Mouse (Mus musculus) embryonic facial prominence, embryonic 15.5 days (tissue): ENCODE measurements around the gene Hdac4. TPM values are rescaled to one million over a fixed set of nuclear protein-coding genes. Genes with fewer than 3 reads are reported as not detected.

ENCODE experiments used
- ATAC-seq: fragments of 200-750 bp; cut with Nextera tagmentation; 2 replicates; pipeline ENCODE4 v1.8.0; 2017; ENCODE audit warnings: low read depth, moderate TSS enrichment; ENCODE audit not compliant: insufficient number of reproducible peaks, low FRiP score, low TSS enrichment
- H3K27ac ChIP-seq: fragments of 300-500 bp; sonication (generic); replicated peaks from 2 replicates; pipeline ENCODE4 v1.5.1; 2015; ENCODE audit warnings: mild to moderate bottlenecking, inconsistent platforms
- H3K27me3 ChIP-seq: fragments of 300-500 bp; sonication (generic); 2 replicates; pipeline ENCODE4 v1.6.1; 2015; ENCODE audit warnings: inconsistent platforms
- H3K36me3 ChIP-seq: fragments of 300-500 bp; sonication (generic); 2 replicates; pipeline ENCODE4 v1.6.1; 2015; ENCODE audit warnings: mild to moderate bottlenecking, inconsistent platforms
- H3K4me1 ChIP-seq: fragments of 300-500 bp; sonication (generic); 2 replicates; pipeline ENCODE4 v1.6.1; 2015; ENCODE audit warnings: inconsistent platforms
- H3K4me2 ChIP-seq: fragments of 300-500 bp; sonication (generic); replicated peaks from 2 replicates; pipeline ENCODE4 v1.6.1; 2015; ENCODE audit warnings: mild to moderate bottlenecking, inconsistent platforms
- H3K4me3 ChIP-seq: fragments of 300-500 bp; sonication (generic); replicated peaks from 2 replicates; pipeline ENCODE4 v1.5.1; 2015; ENCODE audit warnings: mild to moderate bottlenecking, inconsistent platforms
- H3K9ac ChIP-seq: fragments of 300-500 bp; sonication (generic); 2 replicates; pipeline ENCODE4 v1.6.1; 2015; ENCODE audit warnings: inconsistent platforms
- H3K9me3 ChIP-seq: fragments of 300-500 bp; sonication (generic); replicated peaks from 2 replicates; pipeline ENCODE4 v1.6.1; 2016; ENCODE audit warnings: inconsistent platforms
- WGBS: fragments of 180-500 bp; shearing (Covaris S2); methylation state at CpG from one replicate; pipeline ENCODE4 v1.1.7; 2015; 5-methylcytosine and 5-hydroxymethylcytosine counted together
- polyA plus RNA-seq: library from polyadenylated mRNA; unstranded; fragments of >200 nt; fragmentation: Nextera tagmentation; extraction: Ambion mirVana; gene quantifications from 2 replicates; pipeline ENCODE4 v1.2.1, GENCODE M21; 2015

Gene Hdac4
- polyA plus RNA-seq, 1 experiment from 2014 or later, result 27.5 TPM

- H3K27ac ChIP-seq, result no peak overlapping the region
- 48% methylated on average over 6 of the region's 6 CpGs for WGBS
- no peaks in the 10 kb centered on the region for H3K36me3 ChIP-seq
- ATAC-seq, result no peak
- no peak overlapping the region for H3K4me3 ChIP-seq
- no peak overlapping the region for H3K4me2 ChIP-seq
- no peaks in the 10 kb centered on the region for H3K9me3 ChIP-seq
- H3K27me3 ChIP-seq, result no peaks in the 10 kb centered on the region
- H3K9ac ChIP-seq, result no peak overlapping the region
- H3K4me1 ChIP-seq, result peaks cover 25% of the 10 kb centered on the region
Observed at GRCm38 (mm10) chr1:91913850-91914249, 281.6 kb downstream of the Hdac4 start.

DNA sequence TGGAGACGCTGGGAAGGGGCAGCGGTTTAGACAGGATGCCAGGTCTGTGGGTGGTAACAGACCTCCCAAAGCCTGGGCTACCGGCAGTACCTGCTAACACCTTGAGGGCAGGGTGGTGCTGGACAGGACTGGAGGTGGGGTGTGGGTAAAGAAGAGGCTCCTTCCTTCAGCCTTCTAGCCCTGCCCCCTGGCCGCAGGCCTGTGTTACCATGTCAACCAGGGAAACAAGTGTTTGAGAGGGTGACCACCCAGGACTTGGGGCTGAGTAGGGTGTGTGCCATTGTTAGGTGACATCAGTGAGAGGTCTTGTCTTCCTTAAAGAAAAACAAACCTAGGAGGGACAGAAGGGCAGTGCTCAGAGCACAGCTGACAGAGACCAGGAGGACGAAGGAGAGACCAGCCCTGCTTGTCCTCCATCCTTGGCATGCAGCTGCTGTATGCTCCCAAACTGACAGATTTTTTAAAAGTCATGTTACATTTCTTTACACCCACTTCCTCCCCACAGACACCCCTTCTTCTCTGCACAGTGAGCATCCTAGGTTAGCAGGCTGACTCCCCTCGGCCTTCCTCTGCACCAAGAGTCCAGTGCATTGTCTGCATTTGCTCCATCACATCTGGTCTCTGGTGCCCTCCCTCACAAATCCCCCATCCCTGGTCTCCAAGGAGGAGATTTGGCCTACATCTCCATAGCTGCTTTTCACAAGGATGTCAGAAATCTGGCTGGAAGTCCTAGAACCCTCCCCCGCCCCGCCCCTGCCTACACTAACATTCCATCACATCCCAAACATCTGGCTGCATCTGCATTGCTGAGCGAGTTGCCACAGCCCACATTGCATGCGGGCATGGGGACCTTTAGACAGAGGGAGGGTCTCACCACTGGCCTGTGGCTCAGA is 283.0 kb downstream of the Hdac4 start:
- WGBS, result 26% methylated on average over 10 of the region's 10 CpGs
- Histone ChIP-seq H3K27me3 (no peaks in the 10 kb centered on the region), H3K4me2 (no peak overlapping the region), H3K9me3 (no peaks in the 10 kb centered on the region), H3K36me3 (no peaks in the 10 kb centered on the region), H3K4me3 (no peak overlapping the region), H3K27ac (peak overlapping the region; percentile 48), H3K9ac (no peak overlapping the region), H3K4me1 (peaks cover 25% of the 10 kb centered on the region)
- ATAC-seq, result peak; percentile 59

DNA sequence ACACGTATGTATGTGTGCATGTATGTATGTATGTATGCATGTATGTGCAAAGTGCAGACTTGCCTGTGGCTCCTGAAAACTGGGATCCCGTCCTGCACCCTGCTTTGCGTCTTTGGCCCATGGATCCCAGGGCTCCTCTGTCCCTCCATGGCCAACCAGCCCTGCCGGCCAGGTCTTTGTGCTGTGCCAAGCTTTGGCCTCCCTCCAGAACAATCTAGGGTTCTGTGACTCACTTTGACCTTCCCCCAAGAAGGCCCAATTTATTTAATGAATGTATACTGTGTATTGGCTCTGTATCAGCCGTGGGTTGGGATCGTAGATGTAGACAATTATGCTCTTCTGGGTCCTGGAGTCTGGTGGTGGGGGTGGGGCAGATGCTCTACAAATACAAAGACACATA is 290.2 kb downstream of the Hdac4 start:
- Histone ChIP-seq H3K27me3 (no peaks in the 10 kb centered on the region), H3K9me3 (no peaks in the 10 kb centered on the region), H3K9ac (no peak overlapping the region), H3K4me1 (peaks cover 14% of the 10 kb centered on the region), H3K4me2 (no peak overlapping the region), H3K4me3 (no peak overlapping the region), H3K36me3 (no peaks in the 10 kb centered on the region), H3K27ac (no peak overlapping the region)
- ATAC-seq, result no peak
- 76% methylated on average over 6 of the region's 6 CpGs for WGBS

GRCm38 (mm10) chr1:91903241-91903981 is 292.1 kb downstream of the Hdac4 start:
- Histone ChIP-seq H3K4me3 (no peak overlapping the region), H3K36me3 (no peaks in the 10 kb centered on the region), H3K9ac (no peak overlapping the region), H3K9me3 (no peaks in the 10 kb centered on the region), H3K4me2 (no peak overlapping the region), H3K4me1 (peaks cover 14% of the 10 kb centered on the region), H3K27me3 (no peaks in the 10 kb centered on the region), H3K27ac (peak overlapping the region; percentile 55; the same call in 1 of the 2 replicates)
- ATAC-seq, result peak; percentile 36; the same call in 1 of the 2 replicates
- 45% methylated on average over 8 of the region's 8 CpGs for WGBS

GRCm38 (mm10) chr1:91897078-91897477 is 298.4 kb downstream of the Hdac4 start:
- WGBS, result 88% methylated on average over 2 of the region's 2 CpGs
- no peaks in the 10 kb centered on the region for H3K4me1 ChIP-seq

GRCm38 (mm10) chr1:91894286-91894685 is 301.2 kb downstream of the Hdac4 start:
- Histone ChIP-seq H3K36me3 (no peaks in the 10 kb centered on the region), H3K9me3 (no peaks in the 10 kb centered on the region), H3K4me1 (no peaks in the 10 kb centered on the region), H3K27me3 (no peaks in the 10 kb centered on the region), H3K4me2 (no peak overlapping the region), H3K27ac (no peak overlapping the region), H3K4me3 (no peak overlapping the region), H3K9ac (no peak overlapping the region)
- ATAC-seq, result no peak
- 88% methylated on average over 5 of the region's 5 CpGs for WGBS

More at GRCm38 (mm10) chr1:91897078-91897477, 298.4 kb downstream of the Hdac4 start:
- Histone ChIP-seq H3K4me2 (no peak overlapping the region), H3K36me3 (no peaks in the 10 kb centered on the region), H3K27ac (no peak overlapping the region), H3K9ac (no peak overlapping the region), H3K27me3 (no peaks in the 10 kb centered on the region), H3K9me3 (no peaks in the 10 kb centered on the region), H3K4me3 (no peak overlapping the region)
- ATAC-seq, result no peak

GRCm38 (mm10) chr1:91893598-91893997 is 301.9 kb downstream of the Hdac4 start:
- H3K9ac ChIP-seq, result no peak overlapping the region

DNA sequence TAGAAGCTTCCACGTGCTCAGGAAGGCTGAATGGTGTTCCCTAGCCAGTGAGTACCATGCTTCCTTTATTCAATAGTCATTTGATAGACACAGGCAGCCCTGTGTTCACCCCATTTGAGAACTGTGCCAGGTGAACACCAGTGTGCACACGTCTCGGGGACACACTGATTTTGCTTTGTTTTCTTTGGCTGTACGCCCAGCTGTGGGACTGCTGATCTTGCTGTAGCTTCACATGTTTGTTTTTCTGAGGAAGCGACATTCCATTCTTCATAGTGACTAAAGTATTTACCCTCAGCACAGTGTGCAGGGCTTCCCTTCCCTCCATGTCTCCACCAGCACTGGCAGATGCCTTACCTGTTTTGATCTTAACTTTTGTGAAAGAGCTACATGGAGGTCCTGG is 312.4 kb downstream of the Hdac4 start:
- no peak overlapping the region for H3K4me2 ChIP-seq
- peaks cover 10% of the 10 kb centered on the region for H3K4me1 ChIP-seq
- no peak overlapping the region for H3K4me3 ChIP-seq
- no peak overlapping the region for H3K27ac ChIP-seq
- 49% methylated on average over 5 of the region's 5 CpGs for WGBS
- H3K9me3 ChIP-seq, result 0 out of 2 replicates have a peak, but pooled peaks cover 4% of the 10 kb centered on the region
- H3K27me3 ChIP-seq, result no peaks in the 10 kb centered on the region
- no peaks in the 10 kb centered on the region for H3K36me3 ChIP-seq
- H3K9ac ChIP-seq, result no peak overlapping the region
- ATAC-seq, result no peak

More at GRCm38 (mm10) chr1:91893598-91893997, 301.9 kb downstream of the Hdac4 start:
- Histone ChIP-seq H3K4me2 (no peak overlapping the region), H3K9me3 (no peaks in the 10 kb centered on the region), H3K27ac (no peak overlapping the region), H3K4me1 (no peaks in the 10 kb centered on the region), H3K36me3 (no peaks in the 10 kb centered on the region), H3K4me3 (no peak overlapping the region), H3K27me3 (no peaks in the 10 kb centered on the region)
- no peak for ATAC-seq
- WGBS, result 91% methylated on average over 11 of the region's 11 CpGs

DNA sequence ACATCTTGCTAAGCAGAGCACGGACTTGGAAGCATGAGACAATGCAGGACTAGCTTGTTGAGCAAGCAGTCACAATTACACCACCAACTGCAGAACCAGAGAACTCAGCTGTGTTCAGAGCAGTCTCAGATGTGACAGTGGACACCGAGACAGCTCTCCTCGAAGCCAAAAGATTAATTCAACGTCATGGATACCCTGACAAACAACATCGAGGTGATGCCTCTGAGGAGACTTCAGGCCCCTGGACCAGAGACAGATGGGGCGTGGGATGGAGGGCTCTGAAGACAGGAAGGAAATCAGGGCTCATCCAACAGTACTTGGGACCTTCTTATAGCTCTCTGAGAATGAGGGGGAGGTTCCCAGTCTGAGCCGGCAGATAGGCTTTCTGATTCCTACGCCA is 314.6 kb downstream of the Hdac4 start:
- ATAC-seq, result no peak
- H3K36me3 ChIP-seq, result no peaks in the 10 kb centered on the region
- H3K9ac ChIP-seq, result no peak overlapping the region
- H3K9me3 ChIP-seq, result 0 out of 2 replicates have a peak, but pooled peaks cover 4% of the 10 kb centered on the region
- peaks cover 13% of the 10 kb centered on the region for H3K4me1 ChIP-seq
- H3K27ac ChIP-seq, result no peak overlapping the region
- H3K27me3 ChIP-seq, result no peaks in the 10 kb centered on the region
- H3K4me3 ChIP-seq, result no peak overlapping the region
- WGBS, result 74% methylated on average over 8 of the region's 8 CpGs
- no peak overlapping the region for H3K4me2 ChIP-seq

DNA sequence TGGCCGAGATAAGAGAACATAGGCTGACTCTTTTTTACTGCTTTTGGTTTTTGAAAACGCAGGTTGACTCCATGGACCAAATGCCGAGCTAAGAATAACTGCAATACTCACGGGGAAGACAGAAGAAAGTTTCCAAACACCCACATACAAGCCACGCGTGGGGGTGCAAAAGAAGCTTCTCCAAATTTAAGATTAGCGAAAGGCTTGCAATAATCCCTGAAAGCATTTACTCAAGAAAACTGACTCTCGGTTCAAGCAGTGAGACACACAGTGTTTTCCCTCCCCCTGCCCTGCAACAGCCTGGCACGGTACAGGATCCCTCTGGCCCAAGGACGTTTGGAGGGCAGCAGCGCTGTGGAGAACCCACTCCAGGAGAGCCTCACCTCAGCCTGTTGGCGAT is 315.3 kb downstream of the Hdac4 start:
- Histone ChIP-seq H3K4me3 (no peak overlapping the region), H3K27me3 (no peaks in the 10 kb centered on the region), H3K36me3 (no peaks in the 10 kb centered on the region), H3K27ac (no peak overlapping the region), H3K9ac (no peak overlapping the region), H3K4me2 (no peak overlapping the region), H3K9me3 (0 out of 2 replicates have a peak, but pooled peaks cover 4% of the 10 kb centered on the region), H3K4me1 (peaks cover 13% of the 10 kb centered on the region)
- WGBS, result 88% methylated on average over 12 of the region's 12 CpGs
- ATAC-seq, result no peak
